Mouse (Mus musculus) hindbrain, embryonic 12.5 days (tissue): Measurements from ENCODE around the gene Mpp6. TPM values are rescaled to one million over a fixed set of nuclear protein-coding genes. Genes with fewer than 3 reads are reported as not detected.

Experiments used
- ATAC-seq: fragments of 200-750 bp; cut with Nextera tagmentation; 2 replicates; pipeline ENCODE4 v1.8.0; 2017; ENCODE audit warnings: moderate TSS enrichment; ENCODE audit not compliant: low FRiP score
- H3K27ac ChIP-seq: fragments of 300-500 bp; sonication (generic); 2 replicates; pipeline ENCODE4 v1.5.1; 2016; ENCODE audit warnings: mild to moderate bottlenecking
- H3K27me3 ChIP-seq: fragments of 300-500 bp; sonication (generic); 2 replicates; pipeline ENCODE4 v1.6.1; 2016; ENCODE audit warnings: mild to moderate bottlenecking
- H3K36me3 ChIP-seq: fragments of 300-500 bp; sonication (generic); 2 replicates; pipeline ENCODE4 v1.6.1; 2016; ENCODE audit warnings: mild to moderate bottlenecking
- H3K4me1 ChIP-seq: fragments of 300-500 bp; sonication (generic); 2 replicates; pipeline ENCODE4 v1.6.1; 2016
- H3K4me2 ChIP-seq: fragments of 300-500 bp; sonication (generic); replicated peaks from 2 replicates; pipeline ENCODE4 v1.6.1; 2016; ENCODE audit warnings: mild to moderate bottlenecking
- H3K4me3 ChIP-seq: fragments of 300-500 bp; sonication (generic); 2 replicates; pipeline ENCODE4 v1.5.1; 2016; ENCODE audit warnings: mild to moderate bottlenecking
- H3K9ac ChIP-seq: fragments of 300-500 bp; sonication (generic); 2 replicates; pipeline ENCODE4 v1.6.1; 2016; ENCODE audit warnings: mild to moderate bottlenecking, moderate library complexity
- H3K9me3 ChIP-seq: fragments of 300-500 bp; sonication (generic); replicated peaks from 2 replicates; pipeline ENCODE4 v1.6.1; 2016; ENCODE audit warnings: mild to moderate bottlenecking
- WGBS: fragments of 180-500 bp; shearing (Covaris S2); methylation state at CpG from one replicate; pipeline ENCODE4 v1.1.7; 2016; 5-methylcytosine and 5-hydroxymethylcytosine counted together
- polyA plus RNA-seq: library from polyadenylated mRNA; unstranded; fragments of >200 nt; fragmentation: Nextera tagmentation; extraction: Ambion mirVana; gene quantifications from 2 replicates; pipeline ENCODE4 v1.2.1, GENCODE M21; 2016

The Mpp6 gene
- polyA plus RNA-seq, 1 experiment from 2014 or later, result 76.9 TPM

- ATAC-seq, result no peak
- no peaks in the 10 kb centered on the region for H3K27me3 ChIP-seq
- no peak overlapping the region for H3K27ac ChIP-seq
- no peaks in the 10 kb centered on the region for H3K9me3 ChIP-seq
- H3K36me3 ChIP-seq, result 0 out of 2 replicates have a peak, but pooled peaks cover 9% of the 10 kb centered on the region
- H3K4me1 ChIP-seq, result no peaks in the 10 kb centered on the region
- no peak overlapping the region for H3K4me3 ChIP-seq
- 84% methylated on average over 2 of the region's 2 CpGs for WGBS
- H3K9ac ChIP-seq, result no peak overlapping the region
- no peak overlapping the region for H3K4me2 ChIP-seq
Observed at GRCm38 (mm10) chr6:50214711-50215372, 104.8 kb downstream of the Mpp6 start.

- H3K4me1 ChIP-seq, result no peaks in the 10 kb centered on the region
Observed at GRCm38 (mm10) chr6:50215373-50215745, 105.3 kb downstream of the Mpp6 start.

GRCm38 (mm10) chr6:50215986-50216385, 105.9 kb downstream of the Mpp6 start:
- no peaks in the 10 kb centered on the region for H3K9me3 ChIP-seq
- H3K4me3 ChIP-seq, result no peak overlapping the region
- H3K9ac ChIP-seq, result no peak overlapping the region
- H3K36me3 ChIP-seq, result 0 out of 2 replicates have a peak, but pooled peaks cover 9% of the 10 kb centered on the region
- H3K4me1 ChIP-seq, result no peaks in the 10 kb centered on the region
- H3K4me2 ChIP-seq, result no peak overlapping the region
- no peaks in the 10 kb centered on the region for H3K27me3 ChIP-seq
- no peak overlapping the region for H3K27ac ChIP-seq
- WGBS, result 90% methylated on average over 4 of the region's 4 CpGs
- ATAC-seq, result no peak

More at GRCm38 (mm10) chr6:50215373-50215745, 105.3 kb downstream of the Mpp6 start:
- Histone ChIP-seq H3K4me2 (no peak overlapping the region), H3K27me3 (no peaks in the 10 kb centered on the region), H3K9me3 (no peaks in the 10 kb centered on the region), H3K36me3 (0 out of 2 replicates have a peak, but pooled peaks cover 9% of the 10 kb centered on the region), H3K4me3 (no peak overlapping the region), H3K27ac (no peak overlapping the region), H3K9ac (no peak overlapping the region)
- no peak for ATAC-seq
- 87% methylated on average over 2 of the region's 2 CpGs for WGBS

GRCm38 (mm10) chr6:50218628-50219027, 108.6 kb downstream of the Mpp6 start:
- Histone ChIP-seq H3K9ac (no peak overlapping the region), H3K27ac (no peak overlapping the region), H3K4me1 (no peaks in the 10 kb centered on the region), H3K36me3 (0 out of 2 replicates have a peak, but pooled peaks cover 9% of the 10 kb centered on the region), H3K4me2 (no peak overlapping the region), H3K9me3 (no peaks in the 10 kb centered on the region), H3K27me3 (no peaks in the 10 kb centered on the region), H3K4me3 (no peak overlapping the region)
- ATAC-seq, result no peak
- 68% methylated on average over 3 of the region's 3 CpGs for WGBS

GRCm38 (mm10) chr6:50219066-50219465, 109.0 kb downstream of the Mpp6 start:
- Histone ChIP-seq H3K9ac (no peak overlapping the region), H3K4me3 (no peak overlapping the region), H3K27ac (no peak overlapping the region), H3K36me3 (0 out of 2 replicates have a peak, but pooled peaks cover 9% of the 10 kb centered on the region), H3K9me3 (no peaks in the 10 kb centered on the region), H3K4me2 (no peak overlapping the region), H3K4me1 (no peaks in the 10 kb centered on the region), H3K27me3 (no peaks in the 10 kb centered on the region)
- no peak for ATAC-seq
- WGBS, result 92% methylated on average over 6 of the region's 6 CpGs

GRCm38 (mm10) chr6:50220863-50221262, 110.8 kb downstream of the Mpp6 start:
- Histone ChIP-seq H3K36me3 (no peaks in the 10 kb centered on the region), H3K27ac (no peak overlapping the region), H3K27me3 (no peaks in the 10 kb centered on the region), H3K4me1 (no peaks in the 10 kb centered on the region), H3K9me3 (no peaks in the 10 kb centered on the region), H3K9ac (no peak overlapping the region), H3K4me2 (no peak overlapping the region), H3K4me3 (no peak overlapping the region)
- 51% methylated on average over 6 of the region's 6 CpGs for WGBS
- no peak for ATAC-seq

GRCm38 (mm10) chr6:50222351-50222750, 112.3 kb downstream of the Mpp6 start:
- no peak overlapping the region for H3K4me2 ChIP-seq
- no peak overlapping the region for H3K4me3 ChIP-seq
- ATAC-seq, result no peak
- H3K9me3 ChIP-seq, result no peaks in the 10 kb centered on the region
- H3K4me1 ChIP-seq, result no peaks in the 10 kb centered on the region
- no peaks in the 10 kb centered on the region for H3K27me3 ChIP-seq
- H3K9ac ChIP-seq, result no peak overlapping the region
- WGBS, result 72% methylated on average over 5 of the region's 5 CpGs
- H3K36me3 ChIP-seq, result 0 out of 2 replicates have a peak, but pooled peaks cover 4% of the 10 kb centered on the region
- H3K27ac ChIP-seq, result no peak overlapping the region

- H3K27ac ChIP-seq, result no peak overlapping the region
- no peaks in the 10 kb centered on the region for H3K27me3 ChIP-seq
- H3K4me1 ChIP-seq, result no peaks in the 10 kb centered on the region
- H3K9ac ChIP-seq, result no peak overlapping the region
- H3K4me3 ChIP-seq, result no peak overlapping the region
- no peak for ATAC-seq
- H3K9me3 ChIP-seq, result no peaks in the 10 kb centered on the region
- WGBS, result 75% methylated on average over 5 of the region's 5 CpGs
- H3K4me2 ChIP-seq, result no peak overlapping the region
- H3K36me3 ChIP-seq, result 0 out of 2 replicates have a peak, but pooled peaks cover 4% of the 10 kb centered on the region
Observed at GRCm38 (mm10) chr6:50222986-50223385, 112.9 kb downstream of the Mpp6 start.

- H3K27ac ChIP-seq, result no peak overlapping the region
- ATAC-seq, result no peak
- no peaks in the 10 kb centered on the region for H3K9me3 ChIP-seq
- H3K4me2 ChIP-seq, result no peak overlapping the region
- no peak overlapping the region for H3K4me3 ChIP-seq
- H3K36me3 ChIP-seq, result 0 out of 2 replicates have a peak, but pooled peaks cover 4% of the 10 kb centered on the region
- WGBS, result 92% methylated on average over 4 of the region's 4 CpGs
- H3K4me1 ChIP-seq, result no peaks in the 10 kb centered on the region
- H3K27me3 ChIP-seq, result no peaks in the 10 kb centered on the region
- H3K9ac ChIP-seq, result no peak overlapping the region
Observed at GRCm38 (mm10) chr6:50223606-50224005, 113.6 kb downstream of the Mpp6 start.

- Histone ChIP-seq H3K27ac (no peak overlapping the region), H3K9ac (no peak overlapping the region), H3K27me3 (no peaks in the 10 kb centered on the region), H3K36me3 (0 out of 2 replicates have a peak, but pooled peaks cover 4% of the 10 kb centered on the region), H3K4me3 (no peak overlapping the region), H3K9me3 (no peaks in the 10 kb centered on the region), H3K4me2 (no peak overlapping the region), H3K4me1 (no peaks in the 10 kb centered on the region)
- WGBS, result 85% methylated on average over 5 of the region's 5 CpGs
- no peak for ATAC-seq
Observed at GRCm38 (mm10) chr6:50225232-50225631, 115.2 kb downstream of the Mpp6 start.

GRCm38 (mm10) chr6:50228180-50228579, 118.1 kb downstream of the Mpp6 start:
- no peak overlapping the region for H3K4me2 ChIP-seq
- 0 out of 2 replicates have a peak, but pooled peaks cover 4% of the 10 kb centered on the region for H3K36me3 ChIP-seq
- no peaks in the 10 kb centered on the region for H3K4me1 ChIP-seq
- no peak for ATAC-seq
- no peak overlapping the region for H3K27ac ChIP-seq
- no peaks in the 10 kb centered on the region for H3K9me3 ChIP-seq
- 80% methylated on average over 5 of the region's 5 CpGs for WGBS
- H3K4me3 ChIP-seq, result no peak overlapping the region
- H3K27me3 ChIP-seq, result no peaks in the 10 kb centered on the region
- no peak overlapping the region for H3K9ac ChIP-seq

- H3K9ac ChIP-seq, result no peak overlapping the region
- no peak for ATAC-seq
- no peak overlapping the region for H3K4me2 ChIP-seq
- no peak overlapping the region for H3K27ac ChIP-seq
- 0 out of 2 replicates have a peak, but pooled peaks cover 4% of the 10 kb centered on the region for H3K36me3 ChIP-seq
- H3K4me3 ChIP-seq, result no peak overlapping the region
- no peaks in the 10 kb centered on the region for H3K4me1 ChIP-seq
- H3K9me3 ChIP-seq, result no peaks in the 10 kb centered on the region
- no peaks in the 10 kb centered on the region for H3K27me3 ChIP-seq
- 94% methylated on average over 5 of the region's 5 CpGs for WGBS
Observed at GRCm38 (mm10) chr6:50231288-50231687, 121.2 kb downstream of the Mpp6 start.

GRCm38 (mm10) chr6:50232984-50233383, 122.9 kb downstream of the Mpp6 start:
- ATAC-seq, result no peak
- no peak overlapping the region for H3K4me3 ChIP-seq
- H3K27me3 ChIP-seq, result no peaks in the 10 kb centered on the region
- H3K36me3 ChIP-seq, result no peaks in the 10 kb centered on the region
- H3K4me1 ChIP-seq, result no peaks in the 10 kb centered on the region
- 53% methylated on average over 1 of the region's 1 CpGs for WGBS
- H3K4me2 ChIP-seq, result no peak overlapping the region
- H3K9me3 ChIP-seq, result no peaks in the 10 kb centered on the region
- no peak overlapping the region for H3K27ac ChIP-seq
- H3K9ac ChIP-seq, result no peak overlapping the region
